Mouse (Mus musculus): ENCODE measurements at regions not wholly inside any gene's neighbourhood (a gene's known extent, or its start where the extent isn't known, plus 50 kb on each side); places are given as distances from the start of the nearest gene placed in this dataset.

- Histone ChIP-seq H3K9me3 (no peaks in the 10 kb centered on the region), H3K9ac (replicated peaks) (no peak overlapping the region), H3K4me1 (no peaks in the 10 kb centered on the region), H3K4me3 (no peak overlapping the region), H3K4me2 (replicated peaks) (no peak overlapping the region), H3K36me3 (no peaks in the 10 kb centered on the region), H3K27ac (replicated peaks) (no peak overlapping the region), H3K27me3 (no peaks in the 10 kb centered on the region)
- ATAC-seq (ENCODE audit: low FRiP score, low read depth), result no peak
- WGBS, result 67% methylated on average over 3 of the region's 3 CpGs
These were observed 110.9 kb downstream of the Ndufa4 start for GRCm38 (mm10) chr6:11796361-11796760.

GRCm38 (mm10) chr6:11793366-11793765 lies 113.9 kb downstream of the Ndufa4 start:
- H3K36me3 ChIP-seq, result no peaks in the 10 kb centered on the region
- H3K9me3 ChIP-seq, result no peaks in the 10 kb centered on the region
- no peak overlapping the region for H3K9ac ChIP-seq (replicated peaks)
- H3K27ac ChIP-seq (replicated peaks), result no peak overlapping the region
- H3K27me3 ChIP-seq, result no peaks in the 10 kb centered on the region
- 30% methylated on average over 8 of the region's 8 CpGs for WGBS
- no peaks in the 10 kb centered on the region for H3K4me1 ChIP-seq
- no peak overlapping the region for H3K4me3 ChIP-seq
- peak; percentile 87 for ATAC-seq (ENCODE audit: low FRiP score, low read depth)
- no peak overlapping the region for H3K4me2 ChIP-seq (replicated peaks)

- H3K27me3 ChIP-seq, result no peaks in the 10 kb centered on the region
- H3K4me2 ChIP-seq (replicated peaks), result no peak overlapping the region
- no peaks in the 10 kb centered on the region for H3K9me3 ChIP-seq
- no peak overlapping the region for H3K9ac ChIP-seq (replicated peaks)
- no peak overlapping the region for H3K4me3 ChIP-seq
- no peak for ATAC-seq (ENCODE audit: low FRiP score, low read depth)
- H3K4me1 ChIP-seq, result no peaks in the 10 kb centered on the region
- H3K27ac ChIP-seq (replicated peaks), result no peak overlapping the region
- WGBS, result 83% methylated on average over 3 of the region's 3 CpGs
- H3K36me3 ChIP-seq, result no peaks in the 10 kb centered on the region
These were observed 115.1 kb downstream of the Ndufa4 start for GRCm38 (mm10) chr6:11792186-11792585.

GRCm38 (mm10) chr6:11791056-11791455 lies 116.2 kb downstream of the Ndufa4 start:
- Histone ChIP-seq H3K27ac (replicated peaks) (no peak overlapping the region), H3K4me1 (no peaks in the 10 kb centered on the region), H3K36me3 (no peaks in the 10 kb centered on the region), H3K9ac (replicated peaks) (no peak overlapping the region), H3K4me2 (replicated peaks) (no peak overlapping the region), H3K4me3 (no peak overlapping the region), H3K9me3 (no peaks in the 10 kb centered on the region), H3K27me3 (no peaks in the 10 kb centered on the region)
- 76% methylated on average over 3 of the region's 3 CpGs for WGBS
- ATAC-seq (ENCODE audit: low FRiP score, low read depth), result no peak

- Histone ChIP-seq H3K27me3 (no peaks in the 10 kb centered on the region), H3K4me1 (no peaks in the 10 kb centered on the region), H3K36me3 (no peaks in the 10 kb centered on the region), H3K9ac (replicated peaks) (no peak overlapping the region), H3K4me3 (no peak overlapping the region), H3K9me3 (no peaks in the 10 kb centered on the region), H3K27ac (replicated peaks) (no peak overlapping the region), H3K4me2 (replicated peaks) (no peak overlapping the region)
- no peak for ATAC-seq (ENCODE audit: low FRiP score, low read depth)
- WGBS, result 89% methylated on average over 3 of the region's 3 CpGs
These were observed 133.3 kb downstream of the Ndufa4 start for GRCm38 (mm10) chr6:11773992-11774391.

GRCm38 (mm10) chr6:11762912-11763311 lies 144.4 kb downstream of the Ndufa4 start:
- H3K4me1 ChIP-seq, result no peaks in the 10 kb centered on the region
- H3K4me3 ChIP-seq, result no peak overlapping the region
- ATAC-seq (ENCODE audit: low FRiP score, low read depth), result no peak
- H3K36me3 ChIP-seq, result no peaks in the 10 kb centered on the region
- no peaks in the 10 kb centered on the region for H3K27me3 ChIP-seq
- no peaks in the 10 kb centered on the region for H3K9me3 ChIP-seq
- H3K27ac ChIP-seq (replicated peaks), result no peak overlapping the region
- H3K9ac ChIP-seq (replicated peaks), result no peak overlapping the region
- no peak overlapping the region for H3K4me2 ChIP-seq (replicated peaks)

GRCm38 (mm10) chr6:11737667-11738066 lies 169.6 kb downstream of the Ndufa4 start:
- Histone ChIP-seq H3K4me3 (no peak overlapping the region), H3K27ac (replicated peaks) (no peak overlapping the region), H3K9ac (replicated peaks) (no peak overlapping the region), H3K27me3 (no peaks in the 10 kb centered on the region), H3K36me3 (no peaks in the 10 kb centered on the region), H3K4me2 (replicated peaks) (no peak overlapping the region), H3K4me1 (no peaks in the 10 kb centered on the region), H3K9me3 (no peaks in the 10 kb centered on the region)
- 96% methylated on average over 4 of the region's 4 CpGs for WGBS
- ATAC-seq (ENCODE audit: low FRiP score, low read depth), result no peak

- Histone ChIP-seq H3K4me1 (no peaks in the 10 kb centered on the region), H3K27me3 (no peaks in the 10 kb centered on the region), H3K27ac (replicated peaks) (no peak overlapping the region), H3K9me3 (no peaks in the 10 kb centered on the region), H3K36me3 (no peaks in the 10 kb centered on the region), H3K4me3 (no peak overlapping the region), H3K4me2 (replicated peaks) (no peak overlapping the region), H3K9ac (replicated peaks) (no peak overlapping the region)
- no peak for ATAC-seq (ENCODE audit: low FRiP score, low read depth)
These were observed 176.2 kb downstream of the Ndufa4 start for GRCm38 (mm10) chr6:11731126-11731525.

- 73% methylated on average over 2 of the region's 2 CpGs for WGBS
- no peak overlapping the region for H3K9ac ChIP-seq (replicated peaks)
- H3K4me1 ChIP-seq, result no peaks in the 10 kb centered on the region
- H3K9me3 ChIP-seq, result no peaks in the 10 kb centered on the region
- no peak overlapping the region for H3K4me2 ChIP-seq (replicated peaks)
- no peak overlapping the region for H3K27ac ChIP-seq (replicated peaks)
- H3K36me3 ChIP-seq, result no peaks in the 10 kb centered on the region
- no peak for ATAC-seq (ENCODE audit: low FRiP score, low read depth)
- no peak overlapping the region for H3K4me3 ChIP-seq
- H3K27me3 ChIP-seq, result no peaks in the 10 kb centered on the region
These were observed 176.6 kb downstream of the Ndufa4 start for GRCm38 (mm10) chr6:11730667-11731066.

- Histone ChIP-seq H3K27ac (replicated peaks) (no peak overlapping the region), H3K4me2 (replicated peaks) (no peak overlapping the region), H3K27me3 (no peaks in the 10 kb centered on the region), H3K9me3 (no peaks in the 10 kb centered on the region), H3K9ac (replicated peaks) (no peak overlapping the region), H3K4me1 (no peaks in the 10 kb centered on the region), H3K4me3 (no peak overlapping the region), H3K36me3 (no peaks in the 10 kb centered on the region)
- no peak for ATAC-seq (ENCODE audit: low FRiP score, low read depth)
- WGBS, result 80% methylated on average over 1 of the region's 1 CpGs
These were observed 179.5 kb downstream of the Ndufa4 start for GRCm38 (mm10) chr6:11727806-11728205.

GRCm38 (mm10) chr6:11727370-11727769 lies 179.9 kb downstream of the Ndufa4 start:
- Histone ChIP-seq H3K4me3 (no peak overlapping the region), H3K9me3 (no peaks in the 10 kb centered on the region), H3K36me3 (no peaks in the 10 kb centered on the region), H3K27ac (replicated peaks) (no peak overlapping the region), H3K9ac (replicated peaks) (no peak overlapping the region), H3K4me2 (replicated peaks) (no peak overlapping the region), H3K27me3 (no peaks in the 10 kb centered on the region), H3K4me1 (no peaks in the 10 kb centered on the region)
- WGBS, result 68% methylated on average over 5 of the region's 5 CpGs
- peak; percentile 85 for ATAC-seq (ENCODE audit: low FRiP score, low read depth)

GRCm38 (mm10) chr6:11723519-11723918 lies 183.8 kb downstream of the Ndufa4 start:
- peak; percentile 48; the same call in 1 of the 2 replicates for ATAC-seq (ENCODE audit: low FRiP score, low read depth)
- Histone ChIP-seq H3K4me1 (no peaks in the 10 kb centered on the region), H3K9ac (replicated peaks) (no peak overlapping the region), H3K4me3 (no peak overlapping the region), H3K36me3 (no peaks in the 10 kb centered on the region), H3K27ac (replicated peaks) (no peak overlapping the region), H3K9me3 (no peaks in the 10 kb centered on the region), H3K27me3 (no peaks in the 10 kb centered on the region), H3K4me2 (replicated peaks) (no peak overlapping the region)
- WGBS, result 71% methylated on average over 2 of the region's 2 CpGs

GRCm38 (mm10) chr6:11720274-11720673 lies 187.0 kb downstream of the Ndufa4 start:
- Histone ChIP-seq H3K4me1 (no peaks in the 10 kb centered on the region), H3K4me3 (no peak overlapping the region), H3K9me3 (no peaks in the 10 kb centered on the region), H3K4me2 (replicated peaks) (no peak overlapping the region), H3K9ac (replicated peaks) (no peak overlapping the region), H3K36me3 (no peaks in the 10 kb centered on the region), H3K27ac (replicated peaks) (no peak overlapping the region), H3K27me3 (no peaks in the 10 kb centered on the region)
- no peak for ATAC-seq (ENCODE audit: low FRiP score, low read depth)
- WGBS, result 86% methylated on average over 4 of the region's 4 CpGs
